Mouse (Mus musculus) splenic B cell, adult 2 months (primary cell): Measurements from ENCODE around the gene Bicc1.

ENCODE experiments used
- DNase-seq: peaks from one replicate; pipeline ENCODE4 v3.0.0-alpha.2; 2011; ENCODE audit warnings: low read depth, low spot score
- H3K27me3 ChIP-seq: 2 replicates; pipeline ENCODE4 v1.6.1; 2012; ENCODE audit warnings: mild to moderate bottlenecking, low read length, moderate library complexity, mixed read lengths; ENCODE audit not compliant: control insufficient read depth, poor library complexity, insufficient read depth, severe bottlenecking
- H3K36me3 ChIP-seq: 2 replicates; pipeline ENCODE4 v1.6.1; 2012; ENCODE audit warnings: mild to moderate bottlenecking, low read length, moderate library complexity, mixed read lengths; ENCODE audit not compliant: control insufficient read depth, poor library complexity, insufficient read depth, severe bottlenecking

Bicc1 gene

GRCm38 (mm10) chr10:71028066-71028844 is 131.2 kb downstream of the Bicc1 start:
- Histone ChIP-seq H3K36me3 (no peaks in the 10 kb centered on the region), H3K27me3 (no peaks in the 10 kb centered on the region)
- DNase-seq, result no peak

DNA sequence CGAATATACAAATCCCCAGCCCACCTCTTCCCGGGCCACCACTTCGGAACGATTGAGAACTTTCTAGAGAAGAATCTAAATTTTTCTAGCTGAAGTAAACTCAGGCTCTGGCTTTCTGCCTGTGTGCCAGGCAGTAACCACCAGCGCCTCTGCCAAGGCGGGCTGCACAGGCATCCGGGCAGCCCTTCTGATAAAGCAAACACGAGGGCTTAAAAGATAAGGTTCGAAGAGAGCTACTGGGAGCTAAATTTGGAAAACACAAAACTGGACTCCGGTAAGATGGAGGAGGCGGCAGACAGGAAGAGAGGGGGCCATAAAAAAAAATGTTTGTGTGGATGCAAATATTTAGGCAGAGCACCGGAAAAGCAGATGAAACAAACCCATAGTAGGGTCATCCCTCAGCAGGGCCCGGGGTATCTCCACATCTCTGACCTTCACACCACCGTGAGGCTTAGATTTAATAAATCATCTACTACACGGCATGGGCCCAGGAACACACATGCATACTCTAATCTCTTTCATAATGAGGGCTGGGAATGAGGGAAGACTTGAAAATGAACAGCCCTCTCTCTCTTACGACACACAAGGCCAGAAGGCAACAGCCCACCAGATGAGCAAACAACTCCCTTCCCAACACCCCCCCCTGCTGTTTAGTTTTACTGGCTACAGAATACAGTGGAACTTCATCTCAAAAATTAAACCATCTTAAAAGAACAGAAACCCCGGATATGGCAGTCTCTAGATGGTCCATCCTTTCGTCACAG is 134.2 kb downstream of the Bicc1 start:
- Histone ChIP-seq H3K36me3 (no peaks in the 10 kb centered on the region), H3K27me3 (no peaks in the 10 kb centered on the region)
- no peak for DNase-seq

DNA sequence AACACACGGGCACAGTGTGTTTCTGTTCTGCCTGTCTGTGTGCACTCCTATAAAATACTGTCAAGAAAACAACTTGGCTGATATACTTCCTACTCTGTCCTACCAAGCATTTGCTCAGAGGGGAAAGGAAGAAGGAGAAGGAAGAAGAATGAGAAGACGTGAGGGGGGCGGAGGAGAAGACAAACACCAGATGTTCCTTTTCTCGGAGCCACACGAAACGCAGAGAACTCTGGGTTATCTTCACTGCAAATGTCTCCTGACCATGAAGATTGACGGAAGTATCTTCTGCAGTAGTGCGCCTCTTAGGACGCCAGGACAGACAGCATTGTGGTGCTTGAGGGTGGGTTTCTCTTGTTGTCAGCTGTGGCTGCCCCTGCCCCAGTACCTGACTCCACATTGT is 134.8 kb downstream of the Bicc1 start:
- H3K36me3 ChIP-seq, result no peaks in the 10 kb centered on the region

DNA sequence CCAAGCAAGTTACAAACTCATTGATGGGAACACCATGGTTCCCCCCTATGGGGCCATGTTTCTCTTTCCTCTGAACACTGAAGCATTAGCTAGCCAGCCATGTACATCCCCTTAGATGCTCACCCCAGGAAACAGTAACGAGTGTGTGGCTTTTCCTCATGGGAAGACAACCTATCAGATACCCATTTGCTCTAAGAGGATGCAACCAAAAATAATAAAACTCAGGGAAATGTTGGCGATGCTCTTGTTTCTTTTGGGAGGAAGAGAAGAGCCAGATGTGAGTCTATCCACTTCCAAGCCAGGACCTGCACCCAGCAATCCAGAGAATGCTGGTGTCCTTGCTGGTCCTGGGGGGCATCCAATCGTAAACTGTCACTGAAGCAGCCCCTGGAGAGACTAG is 136.0 kb downstream of the Bicc1 start:
- Histone ChIP-seq H3K36me3 (no peaks in the 10 kb centered on the region), H3K27me3 (no peaks in the 10 kb centered on the region)
- no peak for DNase-seq

More for the DNA sequence above, 134.8 kb downstream of the Bicc1 start:
- DNase-seq, result no peak
- H3K27me3 ChIP-seq, result no peaks in the 10 kb centered on the region

DNA sequence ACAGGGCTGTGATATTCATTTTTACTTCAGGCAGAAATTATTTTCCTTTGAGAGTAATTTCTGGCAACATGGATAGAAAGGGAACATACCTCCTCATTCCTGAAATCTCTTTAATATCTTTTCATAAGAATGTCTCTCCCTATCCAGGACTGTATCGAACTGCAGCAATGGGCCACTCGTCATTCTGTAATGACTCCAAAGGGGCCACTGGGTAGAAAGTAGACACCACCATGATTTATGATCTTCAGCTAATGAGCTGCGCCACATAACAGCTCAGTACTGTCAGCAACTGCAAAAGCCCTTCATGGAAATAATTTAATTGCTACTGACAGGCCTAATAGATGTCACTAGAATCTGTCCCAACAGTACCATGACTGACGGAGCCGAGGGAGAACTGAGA is 139.0 kb downstream of the Bicc1 start:
- no peaks in the 10 kb centered on the region for H3K36me3 ChIP-seq
- no peak for DNase-seq

DNA sequence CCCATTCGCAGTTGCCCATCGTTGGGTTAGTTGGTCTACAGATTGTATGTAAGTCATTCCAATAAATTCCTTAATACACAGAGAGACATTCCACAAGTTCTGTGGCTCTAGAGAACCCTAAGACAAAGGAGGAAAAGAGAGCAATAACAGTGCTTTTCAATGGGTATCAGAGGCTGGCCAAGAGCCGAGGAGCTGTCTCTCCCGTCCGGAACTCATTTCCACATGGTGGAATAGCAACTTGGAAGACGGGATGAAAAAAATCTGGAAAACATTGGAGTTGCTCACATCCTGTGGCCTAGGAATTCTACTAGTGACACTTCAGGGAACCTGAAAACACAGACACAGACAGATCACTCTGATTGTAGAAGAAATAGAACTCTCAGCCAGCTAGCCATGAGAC is 139.7 kb downstream of the Bicc1 start:
- DNase-seq, result no peak
- no peaks in the 10 kb centered on the region for H3K36me3 ChIP-seq
- no peaks in the 10 kb centered on the region for H3K27me3 ChIP-seq

More for the DNA sequence above, 139.0 kb downstream of the Bicc1 start:
- H3K27me3 ChIP-seq, result no peaks in the 10 kb centered on the region

DNA sequence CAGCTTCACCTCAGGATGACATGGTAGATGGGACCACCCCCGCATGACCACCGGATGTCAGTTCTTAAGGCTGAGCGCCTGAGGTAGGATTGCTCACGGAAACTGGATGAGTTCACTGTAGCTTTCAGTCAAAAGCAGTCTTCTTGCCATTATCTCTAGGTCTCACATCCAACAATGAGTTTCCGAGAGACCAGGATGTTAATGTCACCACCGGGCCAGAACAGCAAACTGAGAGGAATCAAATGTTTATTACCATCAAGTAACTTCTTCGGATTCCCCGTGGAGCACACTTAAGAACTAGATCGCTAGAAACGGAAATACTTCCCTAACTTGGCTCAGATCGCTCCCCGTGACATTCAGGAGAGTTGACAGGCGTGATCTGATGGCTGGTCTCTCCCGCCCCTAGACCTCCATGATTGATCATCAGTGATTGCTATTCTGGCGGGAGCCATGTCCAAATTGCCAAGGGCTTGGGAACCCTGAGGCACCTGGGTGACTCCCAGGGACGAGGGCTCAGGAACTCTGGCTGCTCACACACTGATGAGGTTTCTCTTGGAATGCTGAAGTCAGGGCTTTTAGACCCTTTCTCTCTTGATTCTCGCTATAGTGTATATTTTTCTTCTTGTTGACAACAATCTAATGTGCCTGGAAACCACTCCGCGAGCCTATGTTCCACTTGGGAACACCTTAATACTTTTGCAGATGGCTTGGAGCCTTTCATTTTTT is 149.6 kb downstream of the Bicc1 start:
- H3K36me3 ChIP-seq, result no peaks in the 10 kb centered on the region
- no peak for DNase-seq
- no peaks in the 10 kb centered on the region for H3K27me3 ChIP-seq

DNA sequence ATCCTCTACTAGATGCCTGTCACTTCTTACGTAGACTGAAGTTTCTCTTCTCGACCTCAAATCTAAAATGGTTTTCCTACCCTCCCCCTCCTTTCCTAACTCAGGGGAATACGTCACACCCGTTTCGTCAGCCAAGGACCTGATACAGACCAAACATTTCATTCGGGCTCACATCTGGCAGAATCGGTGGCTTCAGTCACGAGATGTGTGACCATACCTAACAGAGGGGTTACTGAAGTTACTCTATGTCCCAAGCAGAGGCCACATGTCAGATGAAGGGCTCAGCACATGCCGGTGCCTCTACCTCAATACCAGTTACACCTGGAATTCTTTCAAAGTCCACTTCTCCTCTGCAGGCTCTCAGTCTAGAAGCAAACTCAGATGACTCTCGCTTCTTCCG is 150.8 kb downstream of the Bicc1 start:
- H3K27me3 ChIP-seq, result no peaks in the 10 kb centered on the region
- DNase-seq, result no peak

GRCm38 (mm10) chr10:71007956-71008355 is 151.5 kb downstream of the Bicc1 start:
- H3K36me3 ChIP-seq, result no peaks in the 10 kb centered on the region
- H3K27me3 ChIP-seq, result no peaks in the 10 kb centered on the region
- DNase-seq, result no peak

More for the DNA sequence above, 150.8 kb downstream of the Bicc1 start:
- no peaks in the 10 kb centered on the region for H3K36me3 ChIP-seq

DNA sequence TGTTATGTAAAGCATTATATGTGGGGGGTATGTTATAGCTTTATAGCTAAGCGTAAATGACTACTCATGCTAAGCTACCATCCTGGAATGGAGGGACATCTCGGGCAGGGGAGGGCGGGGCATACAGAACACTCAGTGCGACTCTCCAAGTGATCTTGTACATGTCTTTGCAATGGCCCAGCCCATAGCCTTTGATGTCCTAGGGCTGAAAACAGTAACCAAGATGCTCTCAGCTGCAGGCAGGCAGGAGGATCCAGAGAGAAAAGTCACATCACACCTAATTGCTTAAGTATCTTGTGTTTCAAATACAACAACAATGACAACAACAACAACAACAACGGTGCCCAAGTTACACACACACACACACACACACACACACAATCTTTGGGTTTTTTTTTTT is 152.0 kb downstream of the Bicc1 start:
- no peak for DNase-seq
- no peaks in the 10 kb centered on the region for H3K27me3 ChIP-seq
- H3K36me3 ChIP-seq, result no peaks in the 10 kb centered on the region

DNA sequence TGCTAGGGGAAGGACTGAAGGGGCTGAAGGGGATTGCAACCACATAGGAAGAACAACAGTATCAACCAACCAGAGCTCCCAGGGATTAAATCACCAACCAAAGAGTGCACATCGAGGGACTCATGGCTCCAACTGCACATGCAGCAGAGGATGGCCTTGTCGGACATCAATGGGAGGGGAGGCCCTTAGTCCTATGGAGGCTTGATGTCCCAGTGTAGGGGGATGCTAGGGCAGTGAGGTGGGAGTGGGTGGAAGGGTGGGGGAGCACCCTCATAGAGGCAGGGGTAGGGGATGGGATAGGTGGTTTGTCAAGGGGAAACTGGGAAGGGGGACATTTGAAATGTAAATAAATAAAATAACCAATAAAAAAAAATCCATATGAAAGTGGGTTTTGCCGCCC is 152.5 kb downstream of the Bicc1 start:
- Histone ChIP-seq H3K27me3 (no peaks in the 10 kb centered on the region), H3K36me3 (no peaks in the 10 kb centered on the region)
- DNase-seq, result no peak

GRCm38 (mm10) chr10:71002871-71003270 is 156.6 kb downstream of the Bicc1 start:
- no peak for DNase-seq
- no peaks in the 10 kb centered on the region for H3K36me3 ChIP-seq
- no peaks in the 10 kb centered on the region for H3K27me3 ChIP-seq

- no peak for DNase-seq
- H3K36me3 ChIP-seq, result no peaks in the 10 kb centered on the region
- H3K27me3 ChIP-seq, result no peaks in the 10 kb centered on the region
Measured at GRCm38 (mm10) chr10:71002186-71002585, 157.3 kb downstream of the Bicc1 start.

GRCm38 (mm10) chr10:70998136-70998535 is 161.4 kb downstream of the Bicc1 start:
- no peaks in the 10 kb centered on the region for H3K36me3 ChIP-seq
- no peaks in the 10 kb centered on the region for H3K27me3 ChIP-seq
- DNase-seq, result no peak

DNA sequence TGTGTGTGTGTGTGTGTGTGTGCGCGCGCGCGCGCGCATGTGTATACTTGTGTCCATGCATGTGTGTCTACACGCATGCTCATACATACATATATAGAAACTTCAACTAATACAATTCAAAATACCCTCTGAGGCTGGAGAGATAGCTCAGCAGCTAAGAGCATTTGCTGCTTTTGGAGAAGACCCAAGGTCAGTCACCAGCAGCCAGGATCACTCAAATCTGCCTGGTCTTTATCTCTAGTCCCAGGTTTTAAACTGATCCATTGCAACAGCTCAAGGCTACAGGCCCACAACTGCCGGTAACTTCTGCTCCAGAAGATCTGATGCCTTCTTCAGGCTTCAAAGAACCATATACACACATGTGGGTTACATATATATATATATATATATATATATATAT is 163.4 kb downstream of the Bicc1 start:
- no peak for DNase-seq
- no peaks in the 10 kb centered on the region for H3K27me3 ChIP-seq
- no peaks in the 10 kb centered on the region for H3K36me3 ChIP-seq
